Mouse (Mus musculus) T-helper 2 cell (primary cell): ENCODE data around the gene Bcl2l15.
"Not testable (repeated sequence)": the region's sequence is repeated elsewhere in the genome, so short reads cannot be mapped to it uniquely, and the experiment has no call there.

Experiments used
- in situ Hi-C: fragments of 300-600 bp; cut with MboI, MseI; formaldehyde crosslinking; loops from one replicate; pipeline ENCODE4 v1.15.1; 2025; ENCODE audit warnings: high pct_unique_total_duplicates

Bcl2l15 gene

DNA sequence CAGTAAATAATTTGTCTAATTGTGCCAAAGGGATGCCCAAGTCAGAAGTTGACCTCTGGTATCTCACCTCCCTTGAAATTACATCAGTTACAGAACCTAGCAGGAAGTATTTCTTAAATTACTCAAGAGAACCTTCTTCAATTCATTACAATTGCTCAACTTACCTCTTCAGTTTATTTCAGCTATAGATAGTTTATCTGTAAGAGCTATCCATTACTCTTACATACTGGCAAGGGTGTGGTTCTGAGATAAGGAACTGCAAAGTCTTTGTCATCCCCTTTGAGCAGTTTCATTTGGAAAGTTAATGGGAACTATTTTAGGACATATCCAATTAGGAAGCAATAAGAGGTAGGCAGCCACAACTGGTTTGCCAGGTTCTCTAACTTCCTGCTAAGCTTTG, at the start of gene Bcl2l15:
TSS of gene Bcl2l15 (plus strand) at position 176 of the 400 bp plus-strand sequence.
- in situ Hi-C loops = loop anchor here (25.0 kb wide), 1 partner anchor 405 kb away; no protein-coding TSS in a partner anchor

DNA sequence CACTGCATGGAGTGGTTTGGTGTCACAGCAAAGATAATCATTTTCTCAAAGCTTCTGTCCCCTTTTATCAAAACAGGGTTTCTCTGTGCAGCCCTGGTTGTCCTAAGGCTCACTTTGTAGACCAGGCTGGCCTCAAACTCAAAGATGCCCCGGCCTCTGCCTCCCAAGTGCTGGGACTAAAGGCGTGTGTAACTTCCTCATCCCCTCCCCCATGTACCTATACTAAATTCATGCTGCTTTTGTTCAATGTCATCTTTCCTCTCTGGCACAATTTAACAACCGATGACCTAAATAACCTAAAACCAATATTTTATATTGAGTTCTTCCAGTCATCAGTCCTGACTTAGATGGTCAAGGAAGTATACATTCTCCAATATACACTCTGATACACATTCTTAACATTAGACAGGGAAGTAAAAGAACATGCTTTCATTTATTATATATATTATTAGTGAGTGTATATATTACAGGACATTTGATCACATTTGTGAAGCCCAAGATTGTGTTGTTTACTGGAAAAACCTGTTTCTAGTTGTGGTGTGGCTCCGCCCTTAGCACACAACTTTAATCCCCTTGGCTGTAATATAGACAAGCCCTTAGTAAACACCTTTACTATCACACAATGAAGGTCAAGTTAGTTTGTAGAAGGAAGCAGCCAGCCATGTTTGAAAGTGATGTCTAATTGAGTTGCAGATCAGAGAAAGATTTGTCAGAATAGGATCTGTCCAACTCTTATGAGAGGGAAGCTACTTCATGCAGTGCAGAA, 49.4 kb upstream of the Bcl2l15 start:
- in situ Hi-C loops = no loop called here

DNA sequence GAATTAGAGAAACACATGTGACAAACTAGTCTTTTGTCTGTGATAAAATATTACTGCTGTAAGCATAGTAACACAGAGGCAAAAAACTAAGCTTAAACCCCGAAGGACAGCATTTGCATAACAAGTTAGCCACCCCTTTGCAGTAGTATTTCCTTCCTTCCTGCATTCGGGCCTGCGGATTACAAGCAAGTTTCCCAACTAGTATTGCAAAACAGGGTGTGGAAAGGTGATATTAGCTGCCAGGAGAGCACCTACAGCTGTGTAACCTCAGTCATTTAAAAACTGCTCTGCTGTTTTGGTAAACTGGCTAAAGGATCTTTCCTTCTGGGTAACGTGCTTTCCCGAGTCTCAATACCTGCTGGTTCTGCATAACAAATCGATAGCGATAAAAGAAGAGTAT, 45.2 kb upstream of the Bcl2l15 start:
- in situ Hi-C loops = no loop called here

DNA sequence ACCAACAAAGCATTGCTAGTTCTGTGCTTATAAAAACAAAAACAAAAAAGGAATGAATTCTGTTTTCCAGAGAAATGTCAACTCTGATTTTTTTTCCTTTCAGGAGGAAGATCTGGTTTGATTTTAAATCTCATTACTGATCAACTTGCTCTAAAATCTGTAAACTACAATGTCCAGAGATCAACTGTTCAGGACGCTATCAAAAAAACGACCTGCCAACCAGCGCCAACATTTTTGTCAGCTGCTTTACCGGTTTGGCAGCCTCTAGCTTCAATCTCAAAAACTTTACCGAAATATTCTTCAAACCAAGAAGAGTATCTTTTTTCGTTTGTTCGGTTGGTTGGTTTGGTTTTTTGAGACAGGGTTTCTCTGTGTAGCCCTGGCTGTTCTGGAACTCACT, 43.3 kb upstream of the Bcl2l15 start:
- in situ Hi-C loops = no loop called here

DNA sequence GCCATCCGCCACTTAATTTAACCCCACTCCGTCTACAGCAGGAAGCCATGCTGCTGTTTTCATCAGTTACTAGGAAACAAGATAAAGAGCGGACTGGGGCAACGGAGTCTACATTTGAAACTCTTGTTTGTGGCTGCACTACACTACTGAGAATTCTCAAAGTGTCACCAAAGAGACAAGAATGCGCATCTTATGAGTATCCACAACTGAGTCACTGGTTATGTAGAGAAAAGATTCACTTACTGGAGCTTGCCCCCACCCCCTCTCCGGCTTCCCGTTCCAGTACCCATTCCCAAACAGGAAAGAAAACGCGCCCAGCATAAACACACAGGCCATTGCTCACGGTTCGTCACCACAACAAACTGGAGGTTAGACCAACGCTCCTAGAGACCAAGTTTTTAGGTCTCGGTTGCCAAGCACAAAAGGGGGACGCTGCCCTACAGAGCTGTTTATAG, 42.5 kb upstream of the Bcl2l15 start:
- in situ Hi-C loops = no loop called here

DNA sequence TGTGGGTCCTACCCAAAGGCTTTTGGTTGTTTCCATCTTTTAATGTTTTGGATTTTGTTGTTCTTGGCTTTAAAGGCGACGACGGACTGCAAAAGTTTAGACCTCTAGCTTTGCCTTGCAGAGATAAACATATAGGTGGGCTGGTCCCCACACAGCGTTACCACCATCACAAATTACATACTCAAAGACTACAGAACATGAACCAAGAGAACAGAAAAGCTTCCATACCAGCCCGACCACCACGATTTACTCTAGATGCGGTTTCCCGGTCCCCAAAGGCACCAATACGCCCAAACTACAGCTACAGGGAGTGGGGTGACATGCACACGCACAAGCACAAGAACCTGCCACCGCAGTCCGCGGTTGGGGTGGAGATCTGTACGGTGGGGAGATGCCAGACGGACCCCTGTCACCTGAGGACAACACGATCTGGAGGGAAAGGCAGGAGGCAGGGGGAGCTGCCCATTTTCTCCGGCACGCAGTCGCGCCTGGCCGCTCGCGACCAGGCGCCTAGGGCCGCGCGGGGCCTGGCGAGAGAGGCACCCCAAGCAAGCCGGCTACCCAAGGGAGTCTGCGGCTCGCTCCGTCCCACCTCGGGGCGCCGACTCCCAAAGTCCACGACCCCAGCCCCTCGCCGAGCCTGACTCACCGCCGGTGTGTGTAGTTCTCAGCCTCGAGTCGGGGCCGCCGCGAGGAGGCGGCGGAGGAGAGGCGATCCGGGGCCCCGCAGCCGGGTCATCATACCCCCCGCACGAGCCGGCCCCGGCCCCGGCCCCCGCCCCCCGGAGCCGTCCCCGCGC, 41.9 kb upstream of the Bcl2l15 start:
- in situ Hi-C loops = no loop called here

DNA sequence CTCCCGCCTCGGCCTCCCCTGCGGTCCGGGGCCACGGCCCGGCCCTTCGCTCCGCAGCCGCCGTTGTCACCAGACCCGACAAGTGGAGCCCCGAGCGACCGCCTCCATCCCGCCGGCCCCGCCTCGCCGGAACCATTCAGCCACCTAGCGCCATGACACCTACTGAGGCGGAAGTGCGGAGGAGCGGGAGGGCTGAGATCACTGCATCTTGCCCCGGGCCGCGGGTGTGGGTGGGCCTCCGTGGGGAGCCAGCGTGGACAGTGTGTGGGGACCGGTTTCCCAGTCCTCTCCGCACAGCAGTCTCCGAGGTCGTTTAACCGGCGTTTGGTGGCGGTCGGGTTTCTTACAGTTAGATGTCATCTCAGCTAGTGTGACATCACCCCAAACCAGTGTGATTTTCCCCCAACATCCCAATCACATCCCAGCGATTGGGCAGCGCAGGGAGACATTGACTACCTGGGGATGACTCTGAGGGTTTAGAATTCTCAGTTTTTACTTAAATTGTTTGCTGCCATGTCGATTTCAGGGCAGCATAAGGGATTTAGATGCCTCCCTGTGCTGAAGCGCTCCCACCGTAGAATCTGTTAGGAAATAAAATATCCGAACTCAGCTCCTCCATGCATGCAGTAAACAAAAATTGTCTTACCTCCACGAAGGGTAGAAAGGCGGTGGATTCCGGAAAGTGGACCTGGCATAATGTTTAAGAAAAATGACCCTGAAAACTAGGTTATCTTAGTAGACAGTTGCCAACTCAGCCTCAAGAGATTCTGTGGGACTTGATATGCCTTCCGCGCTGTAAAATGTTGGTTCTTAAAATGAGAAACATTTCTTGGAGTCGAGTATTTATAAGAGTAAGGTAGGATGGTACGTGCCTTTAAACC, 40.9 kb upstream of the Bcl2l15 start, which contains the start of gene Hipk1:
TSS of gene Hipk1 (minus strand) at position 334 of the 881 bp plus-strand sequence.
- in situ Hi-C loops = no loop called here

DNA sequence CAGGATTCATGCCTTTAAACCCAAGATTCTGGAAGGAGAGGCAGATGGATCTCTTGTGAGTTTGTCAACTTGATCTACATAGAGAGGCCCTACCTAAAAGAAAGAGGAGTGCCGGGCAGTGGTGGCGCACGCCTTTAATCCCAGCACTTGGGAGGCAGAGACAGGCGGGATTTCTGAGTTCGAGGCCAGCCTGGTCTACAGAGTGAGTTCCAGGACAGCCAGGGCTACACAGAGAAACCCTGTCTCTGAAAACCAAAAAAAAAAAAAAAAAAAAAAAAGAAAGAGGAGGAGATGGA, 40.3 kb upstream of the Bcl2l15 start:
- in situ Hi-C loops = not testable (repeated sequence)

DNA sequence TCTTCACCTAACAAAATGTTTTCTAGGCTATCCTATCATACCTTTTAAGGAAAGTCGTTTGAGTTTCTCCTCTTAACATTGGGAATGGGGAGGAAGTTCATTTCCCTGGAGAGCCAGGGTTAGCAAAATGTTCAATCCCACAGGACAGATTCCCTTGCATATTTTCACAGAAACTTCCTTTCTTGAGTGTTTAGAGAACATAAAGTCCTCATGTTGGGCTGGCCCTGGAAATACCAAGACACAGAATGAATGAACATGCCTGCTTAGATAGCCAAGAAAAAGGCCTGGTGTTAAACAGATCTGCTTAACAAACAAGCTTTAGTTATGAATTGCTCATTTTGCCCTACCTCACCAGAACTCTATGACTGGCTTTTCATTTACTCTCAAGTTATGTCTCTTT, 39.8 kb upstream of the Bcl2l15 start:
- in situ Hi-C loops = no loop called here

DNA sequence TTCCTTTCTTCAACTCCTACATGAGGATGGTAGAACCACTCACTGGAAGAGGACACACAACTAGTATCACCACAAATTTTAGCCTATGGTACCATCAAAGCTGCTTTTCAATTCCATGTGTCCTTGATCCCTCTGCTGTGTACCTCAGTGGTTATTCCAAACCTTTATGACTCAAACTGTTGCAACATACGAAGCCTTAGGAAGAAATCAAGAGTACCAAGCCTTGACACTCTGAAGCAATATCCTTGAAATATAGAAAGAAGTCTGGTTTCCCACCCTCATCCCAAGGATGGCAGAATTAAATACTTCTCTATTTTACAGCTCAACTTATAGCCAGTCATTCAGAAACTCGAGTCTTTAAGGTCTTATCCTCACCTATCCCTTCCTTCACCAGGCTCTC, 36.0 kb upstream of the Bcl2l15 start:
- in situ Hi-C loops = no loop called here

DNA sequence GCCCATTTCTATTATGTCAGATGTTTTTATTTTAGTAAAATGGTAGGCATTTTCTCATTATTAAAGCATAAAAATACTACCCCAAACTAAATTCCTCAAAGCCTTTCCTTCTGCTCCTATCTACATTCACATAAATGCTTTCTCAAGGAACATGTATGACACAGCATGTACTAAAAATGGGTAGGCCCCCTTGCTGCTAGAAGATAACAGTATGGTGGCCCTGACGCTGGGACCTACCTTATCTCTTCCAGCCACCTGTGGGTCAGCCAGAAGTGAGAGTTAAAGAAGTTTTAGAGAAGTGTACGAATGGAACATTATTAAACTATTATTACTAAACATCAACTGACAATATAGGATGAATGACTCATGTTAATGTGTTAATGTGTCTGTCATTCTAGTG, 32.9 kb upstream of the Bcl2l15 start:
- in situ Hi-C loops = no loop called here

DNA sequence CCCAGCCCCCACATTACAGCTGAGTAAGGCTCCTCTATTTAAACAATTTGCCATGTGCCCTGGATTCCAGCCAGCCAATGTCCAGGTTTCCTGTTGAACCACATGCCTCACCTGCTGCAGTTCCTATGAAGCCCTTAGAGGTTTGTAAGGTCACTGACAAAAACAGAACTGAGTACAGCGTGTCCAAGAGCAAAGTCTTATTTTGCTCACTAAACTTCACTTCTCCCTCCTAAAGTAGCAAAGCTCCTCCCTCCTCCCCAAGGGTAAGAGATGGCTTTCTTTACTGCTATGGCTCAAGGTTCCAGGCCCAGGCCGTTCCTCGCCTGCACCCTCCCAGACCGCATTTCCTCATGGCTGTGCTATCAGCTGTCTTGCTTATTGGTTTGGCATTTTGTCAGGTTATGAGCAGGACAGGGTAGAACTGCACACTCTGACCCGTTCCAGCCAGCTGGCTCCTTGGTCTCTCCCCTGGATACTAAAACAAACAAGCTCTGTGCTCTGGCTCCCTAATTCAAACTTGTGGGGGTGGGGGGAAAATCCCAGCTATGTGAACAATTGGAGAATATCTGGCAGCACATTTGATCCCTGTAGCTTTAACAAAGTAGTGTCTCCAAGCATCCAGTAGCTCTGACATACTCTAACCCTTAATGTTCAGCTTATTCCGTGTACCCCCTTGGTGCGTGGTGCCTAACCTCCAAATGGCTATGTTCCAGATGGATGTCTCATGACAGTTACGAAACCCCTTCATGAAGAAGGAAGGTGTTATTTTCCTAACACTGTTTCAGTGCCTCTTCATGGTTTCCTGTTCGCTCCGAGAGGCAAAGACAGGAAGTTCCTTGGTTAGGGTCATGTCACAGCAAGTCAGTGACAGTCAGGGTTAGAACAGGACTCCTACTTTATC, 30.5 kb upstream of the Bcl2l15 start:
- in situ Hi-C loops = no loop called here

DNA sequence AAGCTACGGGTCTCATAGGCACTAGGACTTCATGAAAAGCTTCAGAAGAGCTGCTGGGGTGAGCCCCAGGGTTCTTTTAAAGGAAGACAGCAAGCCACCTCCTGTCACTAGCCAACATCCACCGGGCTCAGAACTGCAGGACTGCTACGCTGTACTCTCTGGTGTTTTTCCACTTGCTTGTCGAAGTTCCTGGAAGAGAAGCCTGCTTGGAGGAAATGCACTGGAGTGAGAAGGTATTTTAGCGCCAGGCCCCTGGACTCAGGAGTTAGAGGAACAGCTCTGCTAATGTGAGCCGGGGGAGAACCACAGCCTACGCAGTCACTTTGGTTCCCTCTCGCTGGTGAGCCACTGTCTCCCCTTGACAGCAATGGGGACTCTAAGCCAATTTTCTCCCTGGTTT, 29.5 kb upstream of the Bcl2l15 start:
- in situ Hi-C loops = no loop called here

DNA sequence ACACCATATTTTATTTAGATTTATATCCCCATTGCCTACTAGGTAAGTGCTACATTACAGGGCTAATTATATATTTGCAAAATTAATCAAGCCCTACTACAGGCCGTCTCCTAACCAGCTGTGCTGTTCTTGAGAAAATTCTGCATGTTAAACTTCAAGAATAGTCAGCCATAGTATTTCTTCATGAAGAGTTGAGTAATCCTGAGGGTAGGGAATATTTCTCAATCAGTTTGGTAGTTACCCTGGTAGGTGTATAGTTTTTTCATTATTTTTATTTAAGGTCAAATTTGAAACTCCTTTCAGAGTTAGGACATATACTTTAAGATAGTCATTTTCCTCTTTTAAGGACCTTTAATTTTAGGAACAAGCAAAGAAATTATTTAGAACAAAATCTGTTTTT, 26.7 kb upstream of the Bcl2l15 start:
- in situ Hi-C loops = no loop called here

DNA sequence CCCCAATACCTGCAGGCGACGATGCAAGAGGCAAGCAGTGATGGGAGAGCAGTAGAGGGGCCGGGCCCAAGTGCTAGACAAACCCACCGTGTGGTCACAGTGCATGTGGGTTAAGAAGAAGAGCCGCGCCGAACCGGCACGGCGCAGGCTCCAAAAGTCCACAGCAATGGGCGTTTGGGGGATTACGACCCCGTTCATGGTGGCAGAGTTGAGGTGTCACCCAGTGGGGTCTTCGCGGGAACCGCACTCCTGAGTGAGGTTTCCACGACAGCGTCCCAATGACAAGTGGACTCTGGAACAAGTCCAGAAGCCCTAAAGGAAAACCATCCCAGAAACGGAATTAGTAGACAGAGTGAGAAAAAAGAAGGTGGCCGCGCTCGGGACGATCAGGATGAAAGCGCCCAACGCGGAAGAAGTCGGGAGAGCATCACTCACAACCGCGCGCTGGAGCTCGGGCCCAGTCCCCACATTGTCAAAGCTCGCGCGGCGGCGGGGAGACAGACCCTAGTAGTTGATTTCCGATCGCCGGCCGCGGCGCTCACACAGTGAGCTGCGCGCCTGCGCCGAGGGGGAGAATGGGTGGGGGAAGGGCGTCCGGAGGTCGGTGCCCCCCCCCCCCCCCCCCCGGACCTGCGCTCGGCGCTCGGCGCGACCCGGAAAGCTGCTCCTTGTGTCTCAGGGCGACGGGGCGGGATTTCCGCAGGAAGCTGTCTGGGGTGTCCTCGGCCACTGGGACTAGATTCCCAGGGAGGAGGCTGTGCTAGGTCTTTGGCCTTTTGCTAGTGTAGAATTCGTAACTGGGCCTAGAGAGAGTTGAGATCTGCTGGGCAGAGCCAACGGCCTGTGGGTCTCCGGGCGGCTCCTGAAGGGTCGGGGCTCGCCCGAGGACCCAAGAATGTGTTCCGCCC, 23.3 kb upstream of the Bcl2l15 start, which contains the start of the genes Dclre1b, Ap4b1 and Gm43064:
TSS of gene Dclre1b (minus strand) at position 554 of the 908 bp plus-strand sequence.
TSS of gene Ap4b1 (plus strand) at position 630 of the 908 bp plus-strand sequence.
TSS of gene Gm43064 (plus strand) at position 683 of the 908 bp plus-strand sequence.
- in situ Hi-C loops = no loop called here

DNA sequence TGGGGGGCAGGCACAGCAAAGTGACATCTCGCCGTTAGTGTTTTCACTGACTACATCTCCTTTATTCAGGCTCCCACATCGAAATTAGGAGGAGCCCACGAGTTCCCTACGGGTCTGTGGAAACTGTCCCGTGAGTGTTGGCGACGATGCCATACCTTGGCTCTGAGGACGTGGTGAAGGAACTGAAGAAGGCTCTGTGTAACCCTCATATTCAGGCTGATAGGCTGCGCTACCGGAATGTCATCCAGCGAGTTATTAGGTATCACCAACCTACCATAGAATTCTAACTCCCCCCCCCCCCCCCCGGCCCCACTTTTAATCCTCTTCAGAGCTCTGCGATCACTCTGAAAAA, 22.6 kb upstream of the Bcl2l15 start:
- in situ Hi-C loops = no loop called here

DNA sequence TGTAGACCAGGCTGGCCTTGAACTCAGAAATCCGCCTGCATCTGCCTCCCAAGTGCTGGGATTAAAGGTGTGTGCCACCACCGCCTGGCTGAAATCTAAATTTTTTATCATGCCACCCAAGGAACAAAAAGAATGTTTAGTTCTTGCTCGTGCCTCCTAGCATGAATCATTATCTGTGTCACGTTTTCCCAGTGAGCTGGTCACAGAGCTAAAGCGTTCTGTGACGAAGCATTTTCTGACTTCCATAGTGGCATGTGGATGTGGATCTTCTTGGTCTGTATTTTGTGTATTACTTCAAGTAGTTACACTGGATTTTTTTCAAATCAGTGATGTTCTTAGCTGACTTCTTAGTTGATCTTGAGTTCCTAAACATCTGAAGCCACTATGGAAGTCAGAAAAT, 21.4 kb upstream of the Bcl2l15 start:
- in situ Hi-C loops = no loop called here

DNA sequence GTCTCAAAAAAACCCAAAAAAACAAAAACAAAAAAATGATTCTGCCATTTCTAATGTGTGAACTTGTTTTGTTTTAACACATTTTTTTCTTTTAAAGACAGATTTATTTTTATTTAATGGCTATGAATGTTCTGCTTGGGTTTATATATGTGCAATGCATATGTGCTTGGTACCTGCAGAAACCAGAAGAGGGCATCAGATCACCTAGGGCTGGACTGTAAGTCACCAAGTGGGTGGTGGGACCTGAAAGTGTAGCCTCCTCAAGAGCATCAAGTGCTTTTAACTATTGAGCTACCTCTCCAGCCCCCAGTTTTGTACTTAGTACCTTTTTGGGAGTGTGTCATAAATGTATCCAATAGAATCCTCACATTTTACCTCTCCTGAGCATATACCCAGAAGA, 4.9 kb upstream of the Bcl2l15 start:
- in situ Hi-C loops = loop anchor here (5.0 to 25.0 kb wide), 2 partner anchors 60 to 410 kb away; no protein-coding TSS in a partner anchor

DNA sequence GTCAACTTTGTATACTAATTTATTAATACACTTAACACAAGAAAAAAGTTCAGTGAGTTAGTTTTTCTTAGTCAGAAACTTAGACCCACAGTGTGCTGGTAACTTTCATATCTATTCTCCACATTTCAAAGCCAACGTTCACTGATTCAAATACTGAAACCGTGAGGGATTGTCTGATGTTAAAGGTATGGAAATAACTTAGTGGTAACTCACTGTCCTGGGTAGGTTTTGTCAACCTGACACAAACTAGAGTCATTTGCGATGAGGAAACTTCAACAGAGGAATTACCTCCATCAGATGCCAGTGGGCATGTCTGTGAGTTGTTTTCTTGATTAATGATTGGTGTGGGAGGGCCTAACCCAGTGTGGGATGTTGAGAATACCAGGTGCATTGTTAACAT, 3.4 kb upstream of the Bcl2l15 start:
- in situ Hi-C loops = loop anchor here (5.0 to 25.0 kb wide), 2 partner anchors 58 to 408 kb away; no protein-coding TSS in a partner anchor
